Mouse (Mus musculus) monocyte, adult 2 months (primary cell): ENCODE measurements around the gene Irf2bpl.
A peak's percentile ranks its signal among the peaks of the same experiment; 100 is the strongest.

Source experiments
- DNase-seq, 2 experiments: peaks; one replicate each; pipeline ENCODE4 v3.0.0; 2022; ENCODE audit warnings: low spot score in 2 of 2, low read depth in 1 of 2

Gene Irf2bpl

DNA sequence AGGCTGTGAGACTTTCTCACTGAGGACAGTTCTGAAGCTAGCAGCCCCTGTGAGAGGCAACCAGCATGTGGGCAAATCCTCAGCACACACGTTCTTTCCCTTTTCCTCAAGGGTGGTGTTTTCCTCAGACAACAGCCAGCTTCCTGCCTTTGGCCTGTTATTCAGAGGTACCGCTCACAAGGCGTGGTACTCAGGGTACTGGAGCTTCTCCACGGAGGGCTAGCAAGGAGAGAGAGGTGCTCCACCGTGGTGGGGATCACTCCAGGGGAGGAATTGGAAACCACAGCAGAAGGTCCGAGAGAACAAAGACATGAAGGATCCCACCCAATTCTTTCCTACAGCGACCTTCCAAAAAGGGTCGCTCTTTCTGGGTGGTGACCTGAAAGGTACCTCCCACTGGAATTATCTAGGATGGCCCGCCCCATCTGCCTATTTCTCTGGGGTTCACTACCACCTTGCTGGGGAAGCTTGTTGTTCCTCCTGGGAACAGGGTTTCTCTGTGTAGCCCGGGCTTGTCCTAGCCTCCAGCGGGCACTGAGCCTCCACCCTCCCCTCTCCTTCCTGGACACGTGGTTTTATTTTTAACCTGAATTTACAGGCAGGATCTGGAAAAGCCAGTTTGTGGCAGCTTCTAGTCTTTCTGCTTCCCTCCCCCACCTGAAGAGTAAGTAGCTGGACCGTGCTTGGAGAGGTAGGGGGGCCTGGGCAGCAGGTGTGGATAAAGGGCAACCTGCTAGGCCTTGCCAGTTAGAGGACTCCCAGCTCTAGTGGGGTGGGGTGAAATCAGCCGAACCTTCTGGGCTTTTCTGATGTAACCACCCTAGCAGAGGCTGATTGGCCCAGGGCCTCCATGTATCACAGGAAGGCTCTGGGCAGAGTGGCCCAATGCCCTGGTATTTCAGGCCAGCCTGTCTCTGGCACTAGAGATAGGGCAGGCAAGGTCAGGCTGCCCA is 17.1 kb downstream of the Irf2bpl start:
- no peak for DNase-seq

DNA sequence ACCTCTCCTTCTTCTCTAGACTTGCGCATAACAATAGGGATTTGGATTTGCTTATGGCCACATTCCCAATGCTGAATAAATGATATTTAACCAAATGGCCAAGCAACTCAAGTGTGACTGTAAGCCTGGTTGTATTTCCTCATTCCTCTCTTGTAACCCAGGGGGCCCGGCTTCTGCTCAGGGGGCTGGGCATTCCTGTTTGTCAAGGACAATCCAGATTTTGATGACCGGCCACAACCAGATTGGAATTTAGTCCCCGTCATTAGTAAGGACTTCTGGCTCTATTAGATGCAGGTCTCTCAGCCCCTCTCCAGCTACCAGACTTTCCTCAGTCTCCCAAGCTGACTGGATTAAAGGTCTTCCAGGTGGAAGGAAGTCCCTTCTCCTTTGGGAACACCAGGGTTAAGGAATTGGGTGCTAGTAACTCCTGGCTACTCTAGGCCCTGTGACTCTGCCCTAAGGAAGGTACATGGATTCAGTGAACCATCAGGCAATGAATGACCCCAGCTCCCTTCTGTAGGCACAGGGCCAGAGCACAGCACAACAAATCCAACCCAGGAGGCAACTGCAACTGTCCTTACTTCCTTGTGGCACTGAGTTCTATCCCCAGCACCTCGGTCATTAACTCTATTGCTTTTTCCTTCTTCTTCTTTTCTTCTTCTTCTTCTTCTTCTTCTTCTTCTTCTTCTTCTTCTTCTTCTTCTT is 20.1 kb downstream of the Irf2bpl start:
- DNase-seq, result no peak

DNA sequence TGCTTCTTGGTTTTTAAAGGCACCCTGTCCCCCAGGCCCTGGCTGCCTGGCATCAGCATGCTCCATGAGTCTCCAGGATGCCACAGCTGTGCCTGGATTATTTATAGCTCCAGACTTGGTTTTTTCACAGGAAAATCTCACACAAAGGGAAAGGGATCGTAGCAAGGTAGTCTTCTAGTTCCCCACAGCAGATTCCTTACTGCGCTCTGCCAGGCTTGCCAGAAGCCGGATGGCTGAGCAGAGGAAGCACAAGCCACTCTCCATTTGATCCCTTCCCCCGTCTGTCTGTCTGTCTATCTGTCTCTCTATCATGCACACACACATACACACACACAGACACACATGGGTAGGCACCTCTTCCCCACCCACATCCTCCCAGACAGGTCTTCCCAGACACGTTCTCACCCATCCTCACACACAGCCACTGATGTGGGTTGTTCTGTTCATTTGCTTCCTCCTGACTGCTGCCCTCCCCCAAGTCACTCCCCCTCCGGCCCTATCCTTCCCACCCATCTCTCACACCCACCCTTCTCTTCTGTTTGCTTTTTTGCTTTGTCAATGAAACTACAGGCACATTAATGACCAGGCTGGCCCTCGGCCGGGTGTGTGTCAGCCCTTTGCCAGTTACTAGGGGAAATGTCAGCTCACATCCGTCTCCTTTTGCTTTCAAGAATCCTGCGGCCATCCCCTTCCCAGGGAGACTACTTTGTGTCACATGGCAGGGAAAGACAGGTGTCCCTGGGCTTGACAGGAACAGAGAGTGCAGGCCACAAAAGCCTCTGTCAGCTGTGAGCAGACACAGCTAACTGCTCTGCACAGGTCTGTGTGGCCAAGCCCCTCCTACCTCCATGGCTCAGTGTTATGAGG is 24.4 kb downstream of the Irf2bpl start:
- DNase-seq, result no peak

DNA sequence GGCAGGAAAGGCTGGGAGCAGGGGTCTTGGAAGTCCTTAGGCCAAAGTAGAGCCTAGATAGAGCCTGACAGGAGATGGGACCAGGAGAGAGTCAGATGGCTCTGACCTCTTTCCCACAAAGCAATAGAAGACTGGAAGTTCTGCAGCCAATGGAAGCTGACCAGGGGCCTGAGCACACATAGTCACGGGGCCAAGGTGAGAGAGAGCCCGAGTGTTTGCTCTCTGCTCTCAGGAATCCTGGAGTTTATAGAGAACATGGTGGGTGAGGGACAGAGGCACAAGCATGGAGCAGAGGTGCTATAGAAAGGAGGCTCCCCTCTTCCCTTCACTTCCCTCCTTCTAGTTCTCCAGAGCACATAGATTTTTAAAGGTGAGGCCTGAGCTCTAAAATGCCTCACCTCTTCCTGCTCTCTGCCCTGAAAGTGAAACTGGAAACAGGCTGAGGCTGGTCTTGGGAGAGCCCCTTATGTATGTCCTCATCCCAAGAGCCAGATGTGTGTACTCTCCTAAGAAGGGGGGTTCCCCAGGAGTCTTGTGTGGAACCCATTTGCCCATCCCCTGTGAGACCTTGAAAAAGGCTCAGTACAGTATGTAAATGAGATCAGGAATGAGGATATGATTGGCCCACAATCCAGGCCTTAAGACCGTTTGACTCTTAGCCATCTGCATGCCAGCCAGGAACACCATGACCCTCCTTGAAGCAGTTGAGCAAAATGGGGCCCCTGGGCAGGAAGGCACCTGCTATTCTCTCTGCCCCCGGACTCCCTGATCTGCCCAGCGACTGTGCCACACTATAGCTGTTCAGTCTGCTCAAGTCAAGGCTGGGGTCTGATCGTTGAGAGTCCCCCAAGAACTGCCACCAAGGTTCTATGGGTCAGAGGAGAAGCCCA is 25.4 kb downstream of the Irf2bpl start:
- no peak for DNase-seq

DNA sequence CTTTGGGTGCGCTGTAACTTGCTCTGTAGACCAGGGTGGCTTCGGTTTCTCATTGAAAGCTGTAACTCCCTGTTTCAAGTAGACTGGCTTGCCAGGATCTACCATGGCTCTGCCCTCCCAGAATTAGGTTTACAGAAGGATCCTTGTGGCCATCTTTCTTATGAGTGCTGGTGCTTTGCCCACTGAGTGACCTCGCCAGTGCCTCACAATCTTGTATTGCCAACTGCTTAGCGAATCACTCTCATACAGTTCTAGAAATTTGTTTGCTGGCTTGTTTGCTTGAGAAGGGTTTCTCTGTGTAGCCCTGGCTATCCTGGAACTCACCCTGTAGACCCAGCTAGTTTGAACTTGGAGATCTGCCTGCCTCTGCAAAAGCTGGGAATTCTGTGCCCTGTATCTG is 26.1 kb downstream of the Irf2bpl start:
- no peak for DNase-seq

DNA sequence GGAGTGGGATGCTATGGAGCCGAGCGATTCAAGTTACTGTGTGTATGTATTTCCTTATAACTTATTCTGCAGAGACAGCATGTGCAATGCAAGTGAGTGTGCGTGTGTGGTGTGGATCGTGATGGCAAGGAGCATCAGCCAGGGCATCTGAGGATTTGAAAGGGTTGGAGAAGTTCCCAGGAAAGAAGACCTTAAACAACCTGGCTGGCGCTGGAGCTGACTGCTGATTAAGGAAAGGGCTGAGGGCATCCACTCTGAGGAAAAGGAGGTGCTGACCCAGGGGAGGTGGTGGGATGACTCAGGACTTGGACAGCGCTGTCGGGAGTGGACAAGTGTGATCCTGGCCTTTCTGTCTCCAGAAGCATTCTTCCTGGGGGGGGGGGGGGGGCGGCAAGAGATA is 27.3 kb downstream of the Irf2bpl start:
- no peak for DNase-seq

DNA sequence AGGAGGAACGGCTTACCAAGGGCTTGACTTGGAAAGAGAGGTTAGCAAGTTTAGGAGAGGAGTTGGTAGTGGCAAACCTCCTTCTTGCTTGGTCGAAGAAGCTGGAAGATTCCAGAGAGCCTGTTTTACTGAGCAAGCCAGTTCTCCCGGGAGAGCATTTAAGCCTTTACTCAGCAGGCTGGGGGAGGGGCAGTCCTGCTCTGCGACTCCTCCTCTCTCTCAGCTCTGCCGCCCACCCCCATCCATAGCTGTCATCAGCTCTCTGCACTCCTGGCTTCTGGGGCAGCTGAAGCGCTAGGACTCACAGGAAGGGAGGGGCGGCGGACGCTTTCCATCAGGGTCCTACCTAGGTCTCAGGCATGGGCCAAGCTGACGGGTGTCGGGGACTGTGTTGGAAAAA is 28.9 kb downstream of the Irf2bpl start:
- DNase-seq, result no peak

GRCm38 (mm10) chr12:86853516-86853915 is 31.1 kb downstream of the Irf2bpl start:
- DNase-seq, result no peak

GRCm38 (mm10) chr12:86851313-86851712 is 33.3 kb downstream of the Irf2bpl start:
- no peak for DNase-seq

DNA sequence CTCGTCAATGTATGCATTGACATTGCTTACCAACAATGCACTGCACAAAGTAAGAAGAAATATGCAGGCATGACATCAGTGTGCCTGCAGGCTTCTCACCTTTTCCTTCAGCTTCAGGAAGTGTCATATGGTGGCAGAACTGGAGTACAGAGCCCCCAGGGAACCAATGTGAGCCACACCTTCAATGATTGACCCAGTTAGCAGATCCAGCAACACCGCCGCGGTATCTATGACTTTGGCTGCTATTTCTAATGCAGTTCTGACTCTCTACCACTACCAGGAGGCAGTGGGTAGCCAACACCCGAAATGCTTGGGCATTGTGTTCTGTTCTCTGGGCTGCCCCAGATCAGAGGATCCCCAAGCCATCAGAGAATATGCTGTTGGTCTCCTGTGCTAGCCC is 33.9 kb downstream of the Irf2bpl start:
- no peak for DNase-seq

DNA sequence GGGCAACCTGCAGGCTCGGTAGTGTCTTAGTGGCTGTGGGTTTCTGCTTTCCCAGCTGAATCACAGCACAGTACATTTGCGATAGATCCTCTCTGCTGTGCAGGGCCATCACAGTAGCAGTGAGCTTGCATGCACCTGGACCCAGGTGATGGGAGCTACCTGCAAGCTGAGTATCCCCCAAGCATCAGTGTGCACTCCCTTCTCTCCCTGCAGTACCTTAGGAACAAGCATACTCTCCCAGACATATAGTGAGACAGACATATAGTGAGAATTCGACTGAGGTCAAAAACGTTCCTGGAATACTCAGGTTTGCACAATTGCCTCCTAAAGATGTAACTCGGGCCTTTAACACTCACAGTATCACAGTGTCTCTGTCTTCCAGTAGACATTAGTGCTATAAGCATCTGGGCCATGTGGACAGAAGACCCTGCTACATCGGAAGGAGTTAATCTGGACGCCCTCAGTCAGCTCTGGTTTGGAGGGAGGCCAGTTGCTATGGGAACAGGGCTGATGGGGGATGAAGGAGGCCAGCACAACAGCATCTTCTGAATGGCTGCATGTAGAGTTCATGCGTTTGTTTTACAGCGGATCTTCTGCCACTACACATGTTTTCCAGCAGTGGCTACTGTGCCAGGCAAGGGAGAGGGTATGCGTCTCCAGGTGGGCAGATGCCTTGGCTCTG is 34.5 kb downstream of the Irf2bpl start:
- DNase-seq, result no peak

DNA sequence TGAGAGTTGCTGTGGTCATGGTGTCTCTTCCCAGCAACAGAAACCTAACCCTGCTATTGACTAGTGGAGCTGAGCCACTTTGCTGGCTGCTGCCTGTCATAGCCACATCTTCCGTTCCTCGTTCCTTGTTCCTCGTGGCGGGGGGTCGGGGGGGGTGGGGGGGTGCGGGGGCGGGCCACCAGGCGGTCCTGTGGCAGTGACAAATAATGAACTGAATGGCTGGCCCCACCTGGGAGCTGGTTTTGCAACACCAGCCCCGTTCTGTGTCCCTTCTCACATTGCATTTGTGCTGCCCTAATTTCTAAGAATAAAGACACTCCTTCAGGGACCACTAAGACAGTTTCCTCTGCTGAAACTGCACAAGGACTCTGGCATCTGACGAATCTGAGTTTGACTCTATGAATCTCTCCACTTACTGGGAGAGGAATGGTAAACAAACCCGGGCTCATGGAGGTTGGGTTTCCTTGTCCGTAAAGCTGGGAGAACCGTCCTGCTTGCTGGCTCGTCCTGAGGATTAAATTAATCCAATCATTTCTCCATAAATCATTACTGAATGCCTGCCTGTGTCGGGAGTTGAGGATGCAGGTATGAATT is 41.6 kb downstream of the Irf2bpl start:
- no peak for DNase-seq

DNA sequence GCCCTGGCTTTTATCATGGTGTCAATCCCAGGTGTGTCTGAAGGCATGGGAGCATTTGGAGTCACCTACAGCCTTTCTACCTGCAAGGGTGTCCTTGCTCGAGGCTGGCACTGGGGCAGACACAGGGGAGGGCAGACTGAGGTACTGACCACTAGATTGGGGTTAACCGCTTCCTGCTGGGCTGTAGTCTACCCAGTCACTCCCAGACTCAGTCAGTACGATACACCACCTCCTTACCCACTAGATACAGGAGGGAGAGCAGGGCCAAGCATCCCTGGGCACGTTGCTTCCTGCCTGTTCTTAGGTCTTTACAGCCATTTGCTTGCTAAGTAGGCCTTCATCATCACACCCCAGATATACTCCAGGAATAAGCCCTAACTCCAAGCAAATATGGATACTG is 44.1 kb downstream of the Irf2bpl start:
- DNase-seq, result no peak

- DNase-seq, result no peak
These were observed 46.4 kb downstream of the Irf2bpl start for GRCm38 (mm10) chr12:86838181-86838580.

- DNase-seq, result peak; percentile 64 to 76
These were observed 48.1 kb downstream of the Irf2bpl start for GRCm38 (mm10) chr12:86836431-86837047.

DNA sequence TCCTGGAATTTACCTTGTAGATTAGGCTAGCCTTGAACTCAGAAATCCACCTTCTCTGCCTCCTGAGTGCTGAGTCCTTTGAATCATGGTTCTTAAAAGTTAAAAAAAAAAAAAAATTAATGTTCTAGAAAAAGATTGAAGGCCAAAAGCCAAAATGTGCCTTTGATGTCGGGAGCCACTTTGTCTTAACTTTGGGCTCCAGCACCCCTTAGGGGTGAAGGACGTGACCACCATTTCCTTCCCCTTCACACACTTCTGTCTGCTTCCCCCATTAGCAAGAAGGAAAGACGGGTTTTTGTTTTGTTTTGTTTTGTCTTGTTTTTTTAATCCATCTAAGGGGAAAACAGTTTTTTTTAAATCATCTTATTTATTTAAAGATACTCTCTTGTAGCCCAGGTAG is 48.7 kb downstream of the Irf2bpl start:
- no peak for DNase-seq

- peak in 1 of 2 experiments; percentile 18 for DNase-seq
These were observed 50.2 kb downstream of the Irf2bpl start for GRCm38 (mm10) chr12:86834416-86834772.

GRCm38 (mm10) chr12:86833711-86834415 is 50.7 kb downstream of the Irf2bpl start:
- DNase-seq, result peak; percentile 86 to 96
